Mouse (Mus musculus): Measurements from ENCODE around the gene Olfr555.

DNA sequence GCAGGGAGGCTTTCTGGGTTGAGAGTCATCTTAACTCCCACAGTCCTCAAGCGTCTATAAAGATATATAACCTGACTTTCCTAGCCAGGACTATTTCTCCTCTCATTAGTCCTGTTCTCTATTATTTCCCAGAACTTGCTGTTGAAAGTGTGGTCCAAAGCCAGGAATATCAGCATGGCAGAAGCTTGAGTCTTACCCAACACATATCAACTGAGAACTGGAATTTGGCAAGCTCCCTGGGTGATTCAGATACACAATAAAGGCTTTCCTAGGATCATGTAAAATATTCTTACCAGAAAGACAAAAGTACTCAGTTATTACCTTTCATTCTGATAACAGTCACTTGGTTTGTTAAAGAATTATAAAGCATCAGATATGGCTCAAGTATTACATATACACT, 23.3 kb downstream of the Olfr555 start:
- TF ChIP-seq CTCF (IDR thresholded peaks at IDR 0.05; ENCODE audit: extremely low read depth, insufficient read depth, insufficient read length, insufficient replicate concordance): no peak
- TF ChIP-seq POLR2A (IDR thresholded peaks at IDR 0.05; ENCODE audit: low read depth, low read length): no peak

Measured in spleen, adult 2 months (tissue).